Mouse (Mus musculus): Measurements from ENCODE around the gene Samd10. TPM values are rescaled to one million over a fixed set of nuclear protein-coding genes. Genes with fewer than 3 reads are reported as not detected.

Gene Samd10
- total RNA-seq, 1 experiment from 2014 or later: 8.5 TPM

DNA sequence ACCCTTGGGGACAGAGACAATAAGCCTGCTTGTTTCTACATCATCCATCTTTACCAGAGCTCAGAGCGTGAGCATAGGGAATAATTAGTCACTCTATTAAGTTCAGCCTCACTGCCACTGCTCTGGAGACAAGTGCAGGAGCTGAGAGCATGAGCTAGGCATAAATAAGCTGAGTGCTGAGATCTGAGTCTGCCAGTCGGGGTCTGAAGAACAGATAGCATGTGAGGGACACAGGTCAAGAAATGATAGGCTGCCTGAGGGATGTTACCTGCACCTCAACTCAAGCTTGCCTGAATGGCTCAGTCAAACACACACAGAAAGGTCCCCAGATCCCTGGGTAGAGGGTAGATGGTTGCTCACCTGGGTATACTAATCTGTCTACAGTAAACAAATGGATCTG is 21.9 kb downstream of the Samd10 start:
- no peak for DNase-seq

- DNase-seq: no peak
Observed at GRCm38 (mm10) chr2:181576613-181577012, 22.4 kb downstream of the Samd10 start.

- DNase-seq: no peak
Observed at GRCm38 (mm10) chr2:181574921-181575545, 24.0 kb downstream of the Samd10 start.

DNA sequence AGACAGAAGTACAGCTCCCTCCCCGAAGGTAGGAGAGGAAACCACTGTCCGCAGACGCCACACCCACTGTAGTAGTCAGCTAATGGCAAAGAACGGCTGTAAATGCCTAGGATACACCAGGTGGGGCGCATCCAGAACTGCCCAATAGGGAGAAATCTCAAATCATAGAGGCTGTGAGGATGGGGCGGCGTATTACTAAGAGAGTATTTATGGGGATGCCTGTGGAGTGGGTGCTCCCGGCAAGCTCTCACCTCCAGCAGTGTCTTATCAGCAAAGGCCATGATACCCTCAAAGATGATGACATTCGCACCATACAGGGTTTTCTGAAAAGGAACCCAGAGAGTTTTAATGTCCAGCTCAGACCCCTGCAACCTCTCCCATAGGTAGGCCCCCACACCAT is 25.1 kb downstream of the Samd10 start:
- DNase-seq: peak; percentile 3

- peak; percentile 3 for DNase-seq
Observed at GRCm38 (mm10) chr2:181572921-181573920, 25.8 kb downstream of the Samd10 start.

- DNase-seq: peak; percentile 2
Observed at GRCm38 (mm10) chr2:181571941-181572670, 26.9 kb downstream of the Samd10 start.

- DNase-seq: peak; percentile 4
Observed at GRCm38 (mm10) chr2:181570921-181571595, 28.0 kb downstream of the Samd10 start.

DNA sequence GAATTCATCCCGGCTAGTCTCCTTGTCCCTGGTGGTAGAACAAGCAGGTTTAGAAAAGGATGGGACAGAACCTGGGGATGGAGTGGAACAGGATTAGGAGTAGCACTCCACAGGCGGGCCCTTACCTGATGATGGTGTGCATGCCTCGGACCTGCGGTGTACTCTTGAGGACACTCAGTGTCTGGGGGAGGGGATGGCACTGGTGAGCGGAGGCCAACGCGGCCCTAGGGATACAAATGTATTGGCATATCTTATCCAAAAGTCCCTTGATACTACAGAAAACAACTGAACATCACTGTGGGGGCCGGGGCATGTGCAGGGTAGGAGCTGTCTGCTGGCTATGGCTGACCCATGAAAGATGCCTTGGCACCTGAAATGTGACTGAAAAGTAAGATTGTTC is 28.6 kb downstream of the Samd10 start:
- DNase-seq: peak; percentile 4

DNA sequence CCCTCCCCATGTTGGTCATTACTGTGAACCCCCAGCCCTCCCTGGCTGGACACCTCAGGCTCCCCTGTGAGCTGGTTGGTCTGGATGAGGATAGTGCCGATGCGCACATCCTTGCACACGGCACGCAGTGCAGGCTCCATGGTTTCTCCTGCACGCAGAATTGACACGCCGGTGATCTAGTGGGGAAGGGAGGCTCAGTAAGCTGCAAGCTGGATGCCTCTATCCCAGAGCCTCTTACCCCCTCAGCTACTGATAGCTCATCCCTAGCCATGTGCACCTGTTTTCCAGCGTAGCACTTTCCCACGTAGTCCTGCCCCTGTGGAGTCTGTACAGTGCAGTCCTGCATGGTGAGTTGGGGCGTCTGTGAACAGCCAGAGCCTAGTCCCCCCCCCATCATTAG is 29.2 kb downstream of the Samd10 start:
- no peak for DNase-seq

GRCm38 (mm10) chr2:181568272-181569008 is 30.6 kb downstream of the Samd10 start:
- DNase-seq: peak; percentile 70

DNA sequence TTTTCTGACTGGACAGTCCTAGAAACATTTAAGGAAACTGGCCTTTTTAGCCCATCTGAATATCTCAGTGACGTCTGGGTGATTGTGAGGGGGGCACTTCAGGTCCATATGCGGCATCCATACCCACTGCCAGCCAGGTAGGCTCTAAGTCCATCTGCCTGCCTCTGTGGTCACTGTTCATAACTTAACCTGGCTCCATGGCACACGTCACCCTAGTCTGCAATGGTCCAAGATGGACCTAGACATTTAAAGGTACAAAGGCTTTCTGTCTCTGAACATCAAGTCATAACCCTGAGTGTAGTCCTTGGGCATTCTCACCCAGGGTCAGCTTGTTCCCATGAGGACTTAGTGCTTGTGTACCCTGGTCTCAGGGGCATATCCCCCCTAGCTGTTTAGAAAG is 31.7 kb downstream of the Samd10 start:
- no peak for DNase-seq

DNA sequence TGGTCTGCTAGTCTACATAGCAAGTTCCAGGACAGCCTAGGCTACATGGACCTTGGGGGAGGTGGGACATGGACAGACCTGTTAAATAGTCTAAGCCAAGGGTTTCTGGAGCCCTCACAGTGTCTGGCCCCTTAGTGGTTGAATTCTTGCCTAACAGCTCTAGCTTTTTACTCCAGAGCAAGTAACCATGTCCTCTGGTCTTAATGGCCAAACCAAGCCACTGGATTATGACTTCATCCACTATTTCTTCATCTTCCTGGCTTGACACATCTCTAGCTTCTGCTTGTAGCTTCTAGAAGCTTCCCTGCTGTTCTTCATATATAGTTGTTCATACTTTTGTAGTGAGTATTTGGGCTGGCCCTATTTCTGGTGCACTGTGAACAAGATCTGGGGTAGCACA is 45.2 kb downstream of the Samd10 start:
- DNase-seq: no peak

- DNase-seq: no peak
Observed at GRCm38 (mm10) chr2:181550233-181550632, 48.8 kb downstream of the Samd10 start.

GRCm38 (mm10) chr2:181548682-181549081 is 50.3 kb downstream of the Samd10 start:
- no peak for DNase-seq

DNA sequence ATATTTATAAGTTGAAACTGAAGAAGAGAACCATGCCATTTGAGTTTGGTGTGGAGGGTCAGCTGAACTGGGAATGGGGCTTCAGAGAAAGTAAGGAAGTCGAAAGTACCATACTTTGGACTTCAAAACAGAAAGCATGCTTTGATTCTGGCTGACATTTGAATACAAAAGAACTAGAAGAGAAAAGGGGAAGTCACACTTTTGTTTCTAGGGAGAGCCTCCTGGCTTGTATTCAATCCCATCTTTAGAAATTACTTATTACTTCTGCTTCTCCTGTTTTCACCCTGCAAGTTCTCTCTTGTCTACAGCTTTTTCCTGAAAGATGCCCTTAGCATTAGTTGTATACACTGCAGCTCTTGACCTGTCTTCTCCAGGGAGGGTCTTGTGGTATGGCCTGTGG is 50.8 kb downstream of the Samd10 start:
- no peak for DNase-seq

DNA sequence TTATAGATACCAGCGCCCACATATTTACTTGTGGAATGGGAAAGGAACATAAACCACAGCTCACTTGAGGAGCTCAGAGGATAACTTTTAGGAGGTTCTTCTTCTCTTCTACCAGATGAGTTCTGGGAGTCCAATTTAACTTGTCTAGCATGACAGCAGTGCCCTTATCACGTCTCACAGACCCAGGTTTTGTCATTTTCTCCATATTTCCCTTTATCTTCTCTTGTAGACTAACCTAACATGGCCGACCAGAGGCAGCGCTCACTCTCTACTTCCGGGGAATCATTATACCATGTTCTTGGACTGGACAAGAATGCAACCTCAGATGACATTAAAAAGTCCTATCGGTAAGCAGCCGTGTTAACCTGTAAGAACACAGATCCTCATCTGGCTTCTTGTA is 52.9 kb downstream of the Samd10 start:
- DNase-seq: no peak

Small RNA genes within 50 kb of the gene (microRNA-seq; reads per million reads assigned to microRNA genes)
- 0 reads per million in 2 experiments for gene Mir7006

Other genes with a start within 250 kb of the Samd10 start
- gene Zgpat, start 234.3 kb downstream of the Samd10 start, total RNA-seq (2021): 35.3 and 37.9 TPM in 2 replicates
- gene Arfrp1, start 233.8 kb downstream of the Samd10 start, total RNA-seq (2021): 36.4 and 49.3 TPM in 2 replicates
- gene Lime1, start 219.1 kb downstream of the Samd10 start, total RNA-seq (2021): 15.5 and 24.2 TPM in 2 replicates
- 17.8 and 20.0 TPM in 2 replicates for gene Zbtb46, start 139.8 kb downstream of the Samd10 start, total RNA-seq (2021)
- not detected in 2 replicates for gene Abhd16b, start 106.0 kb downstream of the Samd10 start, total RNA-seq (2021)
- 109 and 114 TPM in 2 replicates for gene Tpd52l2, start 102.1 kb downstream of the Samd10 start, total RNA-seq (2021)
- gene Dnajc5, start 78.7 kb downstream of the Samd10 start, total RNA-seq (2021): 77.3 and 89.9 TPM in 2 replicates
- 68.8 and 77.5 TPM in 2 replicates for gene Uckl1, start 14.3 kb downstream of the Samd10 start, total RNA-seq (2021)
- gene Prpf6, start 7.3 kb downstream of the Samd10 start, total RNA-seq (2021): 59.4 and 60.0 TPM in 2 replicates
- gene Zfp512b, start 6.4 kb downstream of the Samd10 start, total RNA-seq (2021): 57.3 and 67.7 TPM in 2 replicates
- gene Gm29797, start 57.8 kb upstream of the Samd10 start, total RNA-seq (2021): not detected in 2 replicates
- gene Sox18, start 72.4 kb upstream of the Samd10 start, total RNA-seq (2021): 60.4 and 64.6 TPM in 2 replicates
- 5.2 and 9.8 TPM in 2 replicates for gene Tcea2, start 81.1 kb upstream of the Samd10 start, total RNA-seq (2021)
- 22.4 and 32.1 TPM in 2 replicates for gene Rgs19, start 94.8 kb upstream of the Samd10 start, total RNA-seq (2021)
- gene Lkaaear1, start 99.2 kb upstream of the Samd10 start, total RNA-seq (2021): not detected in 2 replicates
- 1.5 and 2.7 TPM in 2 replicates for gene Oprl1, start 115.8 kb upstream of the Samd10 start, total RNA-seq (2021)
- gene Myt1, start 164.1 kb upstream of the Samd10 start, total RNA-seq (2021): 4.1 and 5.2 TPM in 2 replicates
- gene Pcmtd2, start 238.6 kb upstream of the Samd10 start, total RNA-seq (2021): 47.6 and 52.4 TPM in 2 replicates